Mouse (Mus musculus) midbrain, embryonic 12.5 days (tissue): Measurements from ENCODE around the gene Hdac9. TPM values are rescaled to one million over a fixed set of nuclear protein-coding genes. Genes with fewer than 3 reads are reported as not detected.
"Not testable (repeated sequence)": the region's sequence is repeated elsewhere in the genome, so short reads cannot be mapped to it uniquely, and the experiment has no call there.

ENCODE experiments used
- ATAC-seq: fragments of 200-750 bp; cut with Nextera tagmentation; 2 replicates; pipeline ENCODE4 v1.8.0; 2017; ENCODE audit warnings: low read depth, moderate TSS enrichment, moderate library complexity; ENCODE audit not compliant: low FRiP score
- H3K27ac ChIP-seq: fragments of 300-500 bp; sonication (generic); replicated peaks from 2 replicates; pipeline ENCODE4 v1.5.1; 2016; ENCODE audit warnings: mild to moderate bottlenecking
- H3K27me3 ChIP-seq: fragments of 300-500 bp; sonication (generic); 2 replicates; pipeline ENCODE4 v1.6.1; 2016; ENCODE audit warnings: mild to moderate bottlenecking
- H3K36me3 ChIP-seq: fragments of 300-500 bp; sonication (generic); 2 replicates; pipeline ENCODE4 v1.6.1; 2016
- H3K4me1 ChIP-seq: fragments of 300-500 bp; sonication (generic); 2 replicates; pipeline ENCODE4 v1.6.1; 2016
- H3K4me2 ChIP-seq: fragments of 300-500 bp; sonication (generic); replicated peaks from 2 replicates; pipeline ENCODE4 v1.6.1; 2016; ENCODE audit warnings: mild to moderate bottlenecking, moderate library complexity
- H3K4me3 ChIP-seq: fragments of 300-500 bp; sonication (generic); 2 replicates; pipeline ENCODE4 v1.5.1; 2016; ENCODE audit warnings: mild to moderate bottlenecking
- H3K9ac ChIP-seq: fragments of 300-500 bp; sonication (generic); replicated peaks from 2 replicates; pipeline ENCODE4 v1.6.1; 2016; ENCODE audit warnings: mild to moderate bottlenecking, moderate library complexity
- H3K9me3 ChIP-seq: fragments of 300-500 bp; sonication (generic); 2 replicates; pipeline ENCODE4 v1.6.1; 2016; ENCODE audit warnings: mild to moderate bottlenecking
- WGBS: fragments of 180-500 bp; shearing (Covaris S2); methylation state at CpG from one replicate; pipeline ENCODE4 v1.1.7; 2016; 5-methylcytosine and 5-hydroxymethylcytosine counted together
- polyA plus RNA-seq: library from polyadenylated mRNA; unstranded; fragments of >200 nt; fragmentation: Nextera tagmentation; extraction: Ambion mirVana; gene quantifications from 2 replicates; pipeline ENCODE4 v1.2.1, GENCODE M21; 2016

Hdac9 gene
- polyA plus RNA-seq, 1 experiment from 2014 or later, result 14.4 TPM

- Histone ChIP-seq H3K4me1 (no peaks in the 10 kb centered on the region), H3K36me3 (no peaks in the 10 kb centered on the region)
Observed at GRCm38 (mm10) chr12:34452643-34453042, 464.3 kb downstream of the Hdac9 start.

GRCm38 (mm10) chr12:34451198-34451597 lies 465.7 kb downstream of the Hdac9 start:
- Histone ChIP-seq H3K9me3 (no peaks in the 10 kb centered on the region), H3K9ac (no peak overlapping the region), H3K27me3 (no peaks in the 10 kb centered on the region), H3K4me2 (no peak overlapping the region), H3K4me1 (no peaks in the 10 kb centered on the region), H3K36me3 (no peaks in the 10 kb centered on the region), H3K4me3 (no peak overlapping the region), H3K27ac (no peak overlapping the region)
- WGBS, result 67% methylated on average over 2 of the region's 2 CpGs
- no peak for ATAC-seq

More at GRCm38 (mm10) chr12:34452643-34453042, 464.3 kb downstream of the Hdac9 start:
- Histone ChIP-seq H3K27ac (no peak overlapping the region), H3K4me2 (no peak overlapping the region), H3K9me3 (no peaks in the 10 kb centered on the region), H3K27me3 (no peaks in the 10 kb centered on the region), H3K9ac (no peak overlapping the region), H3K4me3 (no peak overlapping the region)
- ATAC-seq, result no peak
- WGBS, result 91% methylated on average over 5 of the region's 5 CpGs

GRCm38 (mm10) chr12:34444724-34445123 lies 472.2 kb downstream of the Hdac9 start:
- H3K27ac ChIP-seq, H3K9ac ChIP-seq, H3K36me3 ChIP-seq, H3K4me2 ChIP-seq, H3K4me3 ChIP-seq, H3K9me3 ChIP-seq, H3K27me3 ChIP-seq, H3K4me1 ChIP-seq, ATAC-seq: not testable (repeated sequence)
- 90% methylated on average over 1 of the region's 1 CpGs for WGBS

GRCm38 (mm10) chr12:34440930-34441329 lies 476.0 kb downstream of the Hdac9 start:
- H3K27ac ChIP-seq, result 0 out of 2 replicates have a peak overlapping the region, but pooled peaks have one; percentile 42
- H3K27me3 ChIP-seq, result no peaks in the 10 kb centered on the region
- H3K4me2 ChIP-seq, result no peak overlapping the region
- no peaks in the 10 kb centered on the region for H3K9me3 ChIP-seq
- ATAC-seq, result peak; percentile 62; the same call in 1 of the 2 replicates
- H3K4me3 ChIP-seq, result no peak overlapping the region
- H3K9ac ChIP-seq, result no peak overlapping the region
- 51% methylated on average over 8 of the region's 8 CpGs for WGBS
- H3K36me3 ChIP-seq, result no peaks in the 10 kb centered on the region
- H3K4me1 ChIP-seq, result no peaks in the 10 kb centered on the region

- ATAC-seq, result no peak
- H3K36me3 ChIP-seq, result no peaks in the 10 kb centered on the region
- H3K4me1 ChIP-seq, result no peaks in the 10 kb centered on the region
- no peak overlapping the region for H3K4me3 ChIP-seq
- no peaks in the 10 kb centered on the region for H3K27me3 ChIP-seq
- H3K9me3 ChIP-seq, result no peaks in the 10 kb centered on the region
- no peak overlapping the region for H3K27ac ChIP-seq
- H3K4me2 ChIP-seq, result no peak overlapping the region
- no peak overlapping the region for H3K9ac ChIP-seq
- WGBS, result 75% methylated on average over 6 of the region's 6 CpGs
Observed at GRCm38 (mm10) chr12:34432919-34433318, 484.0 kb downstream of the Hdac9 start.

GRCm38 (mm10) chr12:34432461-34432860 lies 484.4 kb downstream of the Hdac9 start:
- H3K4me3 ChIP-seq, result no peak overlapping the region
- no peaks in the 10 kb centered on the region for H3K36me3 ChIP-seq
- 64% methylated on average over 5 of the region's 5 CpGs for WGBS
- no peaks in the 10 kb centered on the region for H3K27me3 ChIP-seq
- H3K4me1 ChIP-seq, result no peaks in the 10 kb centered on the region
- H3K9me3 ChIP-seq, result no peaks in the 10 kb centered on the region
- ATAC-seq, result no peak
- no peak overlapping the region for H3K27ac ChIP-seq
- H3K9ac ChIP-seq, result no peak overlapping the region
- H3K4me2 ChIP-seq, result no peak overlapping the region

GRCm38 (mm10) chr12:34431832-34432231 lies 485.1 kb downstream of the Hdac9 start:
- ATAC-seq, result no peak

GRCm38 (mm10) chr12:34425468-34425867 lies 491.4 kb downstream of the Hdac9 start:
- Histone ChIP-seq H3K9me3 (no peaks in the 10 kb centered on the region), H3K36me3 (no peaks in the 10 kb centered on the region), H3K9ac (no peak overlapping the region), H3K4me1 (no peaks in the 10 kb centered on the region), H3K4me3 (no peak overlapping the region), H3K27me3 (no peaks in the 10 kb centered on the region), H3K4me2 (no peak overlapping the region), H3K27ac (no peak overlapping the region)
- 82% methylated on average over 2 of the region's 2 CpGs for WGBS
- ATAC-seq, result no peak

More at GRCm38 (mm10) chr12:34431832-34432231, 485.1 kb downstream of the Hdac9 start:
- no peak overlapping the region for H3K4me3 ChIP-seq
- 83% methylated on average over 5 of the region's 5 CpGs for WGBS
- H3K9ac ChIP-seq, result no peak overlapping the region
- H3K27ac ChIP-seq, result no peak overlapping the region
- no peaks in the 10 kb centered on the region for H3K4me1 ChIP-seq
- H3K36me3 ChIP-seq, result no peaks in the 10 kb centered on the region
- no peaks in the 10 kb centered on the region for H3K9me3 ChIP-seq
- no peak overlapping the region for H3K4me2 ChIP-seq
- no peaks in the 10 kb centered on the region for H3K27me3 ChIP-seq

- H3K4me3 ChIP-seq, result no peak overlapping the region
- no peaks in the 10 kb centered on the region for H3K27me3 ChIP-seq
- WGBS, result 73% methylated on average over 3 of the region's 3 CpGs
- no peaks in the 10 kb centered on the region for H3K36me3 ChIP-seq
- ATAC-seq, result no peak
- no peaks in the 10 kb centered on the region for H3K9me3 ChIP-seq
- H3K4me2 ChIP-seq, result no peak overlapping the region
- H3K27ac ChIP-seq, result no peak overlapping the region
- no peaks in the 10 kb centered on the region for H3K4me1 ChIP-seq
- no peak overlapping the region for H3K9ac ChIP-seq
Observed at GRCm38 (mm10) chr12:34408139-34408538, 508.8 kb downstream of the Hdac9 start.

GRCm38 (mm10) chr12:34407143-34407542 lies 509.8 kb downstream of the Hdac9 start:
- Histone ChIP-seq H3K4me2 (no peak overlapping the region), H3K9ac (no peak overlapping the region), H3K27ac (no peak overlapping the region), H3K4me1 (no peaks in the 10 kb centered on the region), H3K27me3 (no peaks in the 10 kb centered on the region), H3K9me3 (no peaks in the 10 kb centered on the region), H3K36me3 (no peaks in the 10 kb centered on the region), H3K4me3 (no peak overlapping the region)
- no peak for ATAC-seq
- WGBS, result 85% methylated on average over 3 of the region's 3 CpGs

GRCm38 (mm10) chr12:34402065-34402464 lies 514.8 kb downstream of the Hdac9 start:
- H3K27ac ChIP-seq, result no peak overlapping the region
- H3K4me2 ChIP-seq, result no peak overlapping the region

GRCm38 (mm10) chr12:34398611-34399010 lies 518.3 kb downstream of the Hdac9 start:
- ATAC-seq, result no peak
- H3K4me3 ChIP-seq, result no peak overlapping the region
- no peak overlapping the region for H3K4me2 ChIP-seq
- no peak overlapping the region for H3K9ac ChIP-seq
- H3K36me3 ChIP-seq, result no peaks in the 10 kb centered on the region
- WGBS, result 93% methylated on average over 10 of the region's 10 CpGs
- H3K27me3 ChIP-seq, result no peaks in the 10 kb centered on the region
- no peaks in the 10 kb centered on the region for H3K4me1 ChIP-seq
- no peaks in the 10 kb centered on the region for H3K9me3 ChIP-seq
- H3K27ac ChIP-seq, result no peak overlapping the region

More at GRCm38 (mm10) chr12:34402065-34402464, 514.8 kb downstream of the Hdac9 start:
- Histone ChIP-seq H3K4me1 (no peaks in the 10 kb centered on the region), H3K27me3 (no peaks in the 10 kb centered on the region), H3K4me3 (no peak overlapping the region), H3K9ac (no peak overlapping the region), H3K9me3 (no peaks in the 10 kb centered on the region), H3K36me3 (no peaks in the 10 kb centered on the region)
- no peak for ATAC-seq
- 96% methylated on average over 7 of the region's 7 CpGs for WGBS

GRCm38 (mm10) chr12:34394342-34394741 lies 522.6 kb downstream of the Hdac9 start:
- H3K9ac ChIP-seq, result no peak overlapping the region
- H3K36me3 ChIP-seq, result 0 out of 2 replicates have a peak, but pooled peaks cover 3% of the 10 kb centered on the region
- no peak overlapping the region for H3K4me3 ChIP-seq
- no peak overlapping the region for H3K4me2 ChIP-seq
- no peaks in the 10 kb centered on the region for H3K4me1 ChIP-seq
- no peaks in the 10 kb centered on the region for H3K9me3 ChIP-seq
- no peaks in the 10 kb centered on the region for H3K27me3 ChIP-seq
- 78% methylated on average over 3 of the region's 3 CpGs for WGBS
- ATAC-seq, result no peak
- H3K27ac ChIP-seq, result no peak overlapping the region
